Mouse (Mus musculus) cerebellum, adult 11 months (tissue): ENCODE results near the gene Mogat1.
A peak's percentile ranks its signal among the peaks of the same experiment; 100 is the strongest.
"Not testable (repeated sequence)": the region's sequence is repeated elsewhere in the genome, so short reads cannot be mapped to it uniquely, and the experiment has no call there.

Source experiments
- DNase-seq: peaks from one replicate; pipeline ENCODE4 v3.0.0; 2022

Gene Mogat1

GRCm38 (mm10) chr1:78537494-78538010, 26.8 kb downstream of the Mogat1 start:
- peak; percentile 68 for DNase-seq

DNA sequence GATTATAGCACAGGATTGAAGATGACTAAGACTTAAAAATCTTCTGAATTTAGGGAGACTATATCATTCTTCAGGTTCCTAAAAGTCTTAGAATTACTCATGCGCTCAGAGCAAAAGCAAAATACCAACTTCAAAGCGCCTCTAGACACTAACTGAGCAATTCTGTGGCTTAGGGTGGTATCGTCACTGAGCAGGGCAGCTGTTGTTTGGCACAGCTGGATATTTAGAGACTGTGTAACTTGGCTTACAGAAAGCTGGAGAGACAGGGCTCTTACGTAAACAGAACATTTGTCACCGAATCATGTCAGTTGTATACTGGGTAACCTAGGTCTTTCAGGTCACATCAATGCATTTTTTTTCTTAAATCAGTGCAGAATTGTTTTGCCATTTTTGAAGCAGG, 27.6 kb downstream of the Mogat1 start:
- DNase-seq = no peak

GRCm38 (mm10) chr1:78539166-78539565, 28.4 kb downstream of the Mogat1 start:
- no peak for DNase-seq

- not testable (repeated sequence) for DNase-seq
These were observed 32.8 kb downstream of the Mogat1 start for GRCm38 (mm10) chr1:78543631-78544030.

GRCm38 (mm10) chr1:78546258-78546657, 35.5 kb downstream of the Mogat1 start:
- DNase-seq = no peak

DNA sequence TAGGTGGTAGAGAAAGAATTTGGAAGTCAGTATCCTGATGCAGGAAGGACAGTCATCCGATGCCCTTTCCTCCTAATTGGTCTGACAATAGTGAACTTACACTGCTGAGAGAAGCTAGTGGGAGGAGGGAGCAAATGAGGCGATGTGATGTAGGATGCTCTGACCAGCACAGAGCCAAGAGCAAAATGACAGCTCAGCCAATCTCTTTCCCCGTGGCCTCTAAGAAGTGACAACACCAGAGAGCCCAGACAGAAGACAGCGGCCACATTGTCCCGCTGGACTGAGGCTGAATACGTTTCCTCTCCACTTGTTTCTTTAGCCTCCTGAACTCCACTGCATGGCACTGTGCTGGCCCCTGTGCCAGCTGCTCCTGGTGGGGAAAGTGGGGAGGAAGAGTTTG, 38.2 kb downstream of the Mogat1 start:
- no peak for DNase-seq

DNA sequence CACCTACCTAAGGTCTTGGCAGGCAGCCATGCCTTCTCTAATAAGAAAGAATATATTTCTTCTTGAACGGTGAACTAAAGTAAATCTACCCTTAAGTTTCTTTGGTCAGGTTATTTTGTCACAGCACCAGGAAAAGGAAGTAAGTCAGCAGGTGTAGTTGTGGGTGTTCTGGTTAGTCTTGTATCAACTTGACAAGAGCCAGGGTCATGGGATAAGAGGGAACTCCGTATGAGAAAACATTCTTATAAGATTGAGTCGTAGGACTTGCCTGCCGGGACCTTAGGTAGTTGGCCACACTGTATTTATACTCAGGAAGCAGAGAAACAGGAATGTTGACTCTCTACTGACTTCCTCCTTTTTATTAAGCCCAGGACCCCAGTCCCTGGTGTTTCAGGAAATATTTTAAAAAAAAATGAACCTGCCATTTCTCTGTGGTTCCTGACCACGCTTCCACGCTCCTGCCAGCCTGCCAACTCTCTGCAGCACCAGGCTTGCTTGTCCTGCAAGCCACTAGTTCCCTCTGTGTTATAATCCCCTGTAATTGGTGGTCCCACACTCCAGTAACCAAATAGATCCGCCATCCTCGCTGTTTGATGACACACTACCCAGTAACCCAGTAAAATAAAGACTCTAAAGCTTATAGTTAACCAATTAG, 43.3 kb downstream of the Mogat1 start:
- DNase-seq = no peak

DNA sequence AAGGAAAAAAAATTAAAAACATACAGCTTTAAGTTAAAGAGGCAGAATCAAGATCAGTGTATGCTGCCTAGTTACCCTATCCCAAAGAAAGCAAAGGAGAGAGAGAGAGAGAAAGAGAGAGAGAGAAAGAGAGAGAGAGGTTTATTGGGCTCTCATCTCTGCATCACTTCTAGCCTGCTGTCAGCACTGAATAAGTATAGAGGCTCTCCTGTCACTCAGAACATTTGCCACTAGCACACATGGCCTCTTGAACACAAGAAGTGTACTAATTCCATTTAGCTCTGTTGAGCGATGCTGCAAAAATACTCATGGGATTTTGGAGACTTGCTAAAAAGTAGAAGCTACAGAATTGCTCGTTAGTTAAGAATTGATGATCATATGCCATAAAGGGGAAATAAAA, 56.2 kb downstream of the Mogat1 start:
- DNase-seq = no peak

DNA sequence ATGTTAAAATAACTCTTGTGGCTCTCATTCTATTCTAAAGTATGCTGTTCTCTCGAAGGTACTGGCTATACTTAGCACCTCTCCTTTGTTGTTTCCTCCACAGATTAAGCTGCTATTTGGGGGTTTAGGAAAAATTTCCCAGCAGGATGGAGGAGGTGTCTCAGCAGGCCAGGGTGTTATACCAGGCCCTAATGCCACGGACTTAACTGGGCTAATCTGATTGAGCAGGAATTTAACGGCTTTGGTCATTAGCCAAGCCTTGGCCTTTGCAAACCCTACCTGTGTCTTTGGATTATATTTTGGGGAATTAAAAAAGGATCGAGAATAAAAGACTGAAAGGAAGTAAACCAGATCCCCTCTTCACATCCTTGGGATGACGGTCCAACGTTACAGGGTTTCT, 56.6 kb downstream of the Mogat1 start:
- DNase-seq = no peak

GRCm38 (mm10) chr1:78567834-78568507, 57.2 kb downstream of the Mogat1 start:
- DNase-seq = peak; percentile 51

GRCm38 (mm10) chr1:78569617-78570016, 58.8 kb downstream of the Mogat1 start:
- DNase-seq = no peak

- DNase-seq = no peak
These were observed 74.3 kb downstream of the Mogat1 start for GRCm38 (mm10) chr1:78585080-78585479.

DNA sequence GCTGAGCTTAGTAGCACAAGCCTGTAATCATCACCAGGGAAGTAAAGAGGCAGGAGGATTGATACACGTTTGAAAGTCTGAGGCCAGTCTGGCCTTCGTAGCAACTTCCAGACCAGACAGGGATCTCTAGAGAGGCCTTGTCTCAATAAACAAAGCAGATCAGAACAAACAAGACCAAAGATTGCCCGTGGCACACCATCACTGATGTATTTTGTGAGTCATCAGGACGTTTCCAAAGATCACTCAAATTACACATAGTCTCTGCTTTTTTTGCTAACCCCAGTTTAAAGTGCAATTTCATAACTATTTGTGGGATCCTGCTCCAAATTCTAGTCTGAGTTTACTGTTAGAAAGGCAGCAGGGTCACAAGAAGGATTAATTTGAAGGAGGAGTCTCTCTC, 76.2 kb downstream of the Mogat1 start:
- DNase-seq = no peak
